Mouse (Mus musculus) liver, embryonic 14.5 days (tissue): ENCODE data around the gene Ffar4.

ENCODE experiments used
- CTCF ChIP-seq: IDR thresholded peaks from 2 replicates; pipeline ENCODE4 v1.5.1; 2016; ENCODE audit warnings: antibody characterized with exemption, low read depth, control low read depth
- EP300 ChIP-seq: IDR thresholded peaks from 2 replicates; pipeline ENCODE4 v1.6.1; 2016; ENCODE audit warnings: antibody characterized with exemption, low read depth

GRCm38 (mm10) chr19:38133986-38134385, 37.1 kb downstream of the Ffar4 start:
- TF ChIP-seq EP300 (no peak), CTCF (no peak)
